ENCODE assay signal across 9 mouse cellular contexts in the genomic region with DNA sequence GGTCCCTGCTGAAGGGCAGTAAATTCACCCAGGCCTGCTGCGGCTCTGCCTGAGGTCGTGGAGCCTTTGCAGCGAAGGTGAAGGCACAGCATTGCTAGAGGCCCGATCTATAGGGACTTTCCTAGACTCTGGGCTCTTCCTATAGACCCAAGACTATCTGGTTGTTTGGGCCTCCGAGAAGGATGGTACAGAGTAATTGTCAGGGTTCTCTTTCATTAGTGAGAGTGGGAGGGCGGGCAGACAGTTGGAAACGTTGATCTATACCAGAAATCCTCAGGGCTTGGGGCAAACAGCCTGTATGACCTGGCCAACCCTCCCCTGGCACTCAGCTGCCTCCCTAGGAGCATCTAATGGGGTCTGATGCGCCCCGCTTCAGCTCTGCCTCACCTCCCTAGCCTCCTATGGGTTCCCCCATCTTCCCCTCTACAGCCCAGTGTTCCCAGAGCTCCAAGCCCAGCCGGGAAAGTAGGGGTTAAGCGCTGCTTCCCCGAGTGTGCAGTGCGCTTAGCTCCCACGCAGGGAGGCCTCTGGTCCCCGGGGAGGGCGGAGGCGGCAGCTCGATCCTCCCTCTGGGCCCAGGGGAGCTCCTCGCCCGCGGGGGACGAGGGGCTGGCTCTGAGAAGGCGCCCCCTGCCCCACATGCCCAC. TPM values are rescaled to one million over a fixed set of nuclear protein-coding genes. Genes with fewer than 3 reads are reported as not detected.
A peak's percentile ranks its signal among the peaks of the same experiment; 100 is the strongest.
DNase-seq lines count a peak whose midpoint lies in the region; ATAC-seq lines count a peak whose summit lies in the region.
"Had no signal": no experiment of that assay in that cellular context is flagged by ENCODE, and none has a peak within 500 bp of the region (broad histone marks: within the 10 kb centered on the region; RNA-seq: fewer than 3 reads in every experiment).

No protein-coding gene starts in this region.

- no peak for ATAC-seq in embryonic facial prominence, embryonic 15.5 days (ENCODE audit: insufficient number of reproducible peaks, low FRiP score, low TSS enrichment, low read depth)
- no peak for ATAC-seq in neural tube, embryonic 14.5 days (ENCODE audit: low read depth)

- H3K9ac ChIP-seq in embryonic facial prominence, embryonic 15.5 days = no peak overlapping the region
- peak overlapping the region; percentile 99 for H3K9ac ChIP-seq in neural tube, embryonic 14.5 days (replicated peaks; ENCODE audit: low read depth, low read length)

- DNase-seq in layer of hippocampus, adult 11-12 months (ENCODE audit: low spot score) = peak; percentile 63
- DNase-seq in layer of hippocampus, adult 9-10 months (ENCODE audit: low spot score) = no peak
- DNase-seq in layer of hippocampus, adult 9-11 months = peak; percentile 60
- no peak for DNase-seq in heart, adult 8-10 months (ENCODE audit: low spot score)
- DNase-seq in thymus, postnatal 0 days (ENCODE audit: low spot score) = no peak
- no peak for DNase-seq in testis, postnatal 10 days (ENCODE audit: low spot score)

- no peaks in the 10 kb centered on the region for H3K9me3 ChIP-seq in embryonic facial prominence, embryonic 15.5 days (replicated peaks)
- H3K9me3 ChIP-seq in neural tube, embryonic 14.5 days (ENCODE audit: control insufficient read depth, low read length) = no peaks in the 10 kb centered on the region

- 8% methylated on average over 23 of the region's 23 CpGs for WGBS in embryonic facial prominence, embryonic 15.5 days
- whole genome bisulfite sequencing in neural tube, embryonic 14.5 days = 5% methylated on average over 23 of the region's 23 CpGs

- no peak overlapping the region for H3K27ac ChIP-seq in embryonic facial prominence, embryonic 15.5 days (replicated peaks)
- peak overlapping the region; percentile 99 for H3K27ac ChIP-seq in neural tube, embryonic 14.5 days (ENCODE audit: low read depth, low read length)

- H3K4me3 ChIP-seq in embryonic facial prominence, embryonic 15.5 days (replicated peaks) = no peak overlapping the region
- H3K4me3 ChIP-seq in neural tube, embryonic 14.5 days (ENCODE audit: low read depth, low read length) = peak overlapping the region; percentile 94

- peaks cover 73% of the 10 kb centered on the region for H3K27me3 ChIP-seq in embryonic facial prominence, embryonic 15.5 days
- no peaks in the 10 kb centered on the region for H3K27me3 ChIP-seq in neural tube, embryonic 14.5 days (ENCODE audit: control insufficient read depth, insufficient read depth, low read length)

- H3K4me1 ChIP-seq in embryonic facial prominence, embryonic 15.5 days = peaks cover 27% of the 10 kb centered on the region
- H3K4me1 ChIP-seq in neural tube, embryonic 14.5 days (ENCODE audit: control insufficient read depth, insufficient read depth, low read length) = peaks cover 44% of the 10 kb centered on the region

- H3K4me2 ChIP-seq in embryonic facial prominence, embryonic 15.5 days (replicated peaks) = 0 out of 2 replicates have a peak overlapping the region, but pooled peaks have one; percentile 1
- H3K4me2 ChIP-seq in neural tube, embryonic 14.5 days (ENCODE audit: low read depth, low read length) = peak overlapping the region; percentile 86

- no peaks in the 10 kb centered on the region for H3K36me3 ChIP-seq in embryonic facial prominence, embryonic 15.5 days
- no peaks in the 10 kb centered on the region for H3K36me3 ChIP-seq in neural tube, embryonic 14.5 days (ENCODE audit: control insufficient read depth, insufficient read depth, low read length)

RNA-seq across cellular contexts. Expression of a gene that starts 4.5 kb away (rescaled TPM):
- 0.55 and 0.58 TPM in 2 replicates for polyA plus RNA-seq in embryonic facial prominence, embryonic 15.5 days (2015; fragmentation: Nextera tagmentation; extraction: Ambion mirVana)
- 81.9 and 82.7 TPM in 2 replicates for polyA plus RNA-seq in neural tube, embryonic 14.5 days (2014; fragmentation: Nextera tagmentation; extraction: Ambion mirVana)
- total RNA-seq in heart, adult 8-10 months (2022) = under 1 TPM in 3 of 4 experiments, not detected in 1; 0.14 to 0.19 (median 0.16) TPM
- 0.26 and 0.28 TPM in 2 replicates for polyA plus RNA-seq in thymus, postnatal 0 days (2015; fragmentation: Nextera tagmentation; extraction: Ambion mirVana)
- total RNA-seq: neutrophil, adult 5-6 weeks had no signal

Comparison
In these comparisons a context has a peak if more than half of its experiments do, and no peak if none do; other contexts are left out.
1. DNase-seq: peak in layer of hippocampus, adult 11-12 months (single experiment) and layer of hippocampus, adult 9-11 months (single experiment); none in layer of hippocampus, adult 9-10 months (single experiment), heart, adult 8-10 months (single experiment), thymus, postnatal 0 days (single experiment) and testis, postnatal 10 days (single experiment).
2. RNA of a gene that starts 4.5 kb away (polyA plus RNA-seq): 81.9 to 82.7 TPM in neural tube, embryonic 14.5 days; 0.55 to 0.58 TPM in embryonic facial prominence, embryonic 15.5 days and 0.26 to 0.28 TPM in thymus, postnatal 0 days; every median in the first group is over 10 times any median in the second.